In the genomic region with DNA sequence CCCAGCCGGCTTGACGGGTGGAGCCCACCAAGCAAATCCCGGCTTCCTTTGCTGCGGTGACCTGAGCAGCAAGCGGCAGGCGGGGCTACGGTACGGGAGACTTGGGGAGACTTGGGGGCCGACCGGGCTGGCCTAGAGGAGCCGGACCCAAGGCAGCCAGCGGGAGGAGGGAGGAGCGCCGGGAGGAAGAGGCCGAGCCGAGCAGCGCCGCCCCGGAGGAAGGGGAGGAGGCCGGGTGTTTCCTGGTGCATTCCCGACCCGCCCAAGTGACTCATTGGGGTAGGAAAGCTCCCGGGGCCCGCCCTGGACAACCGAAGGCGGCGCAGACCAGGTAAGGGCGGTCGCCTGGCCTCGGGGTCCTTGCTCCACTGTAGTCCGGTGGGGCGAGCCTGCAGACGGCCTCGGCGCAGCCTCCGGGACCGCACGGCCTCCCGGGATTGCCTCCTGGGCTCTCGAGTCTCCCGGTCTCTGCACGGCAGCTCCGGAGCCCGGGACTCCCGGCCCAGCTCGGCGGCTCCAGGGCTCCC, we compare ENCODE assay signal across 8 mouse cellular contexts. TPM values are rescaled to one million over a fixed set of nuclear protein-coding genes. Genes with fewer than 3 reads are reported as not detected.
DNase-seq lines count a peak whose midpoint lies in the region; ATAC-seq lines count a peak whose summit lies in the region.

No protein-coding gene starts in this region.

- H3K9me3 ChIP-seq in hindbrain, embryonic 11.5 days (ENCODE audit: control insufficient read depth, low read length): no peaks in the 10 kb centered on the region

- H3K27me3 ChIP-seq in hindbrain, embryonic 11.5 days (ENCODE audit: control insufficient read depth, insufficient read depth, low read length): no peaks in the 10 kb centered on the region

- H3K4me3 ChIP-seq in hindbrain, embryonic 11.5 days (ENCODE audit: low read depth, low read length): peak overlapping the region; percentile 84

- ATAC-seq in hindbrain, embryonic 11.5 days (ENCODE audit: low FRiP score): peak; percentile 95

- DNase-seq in NIH3T3 (ENCODE audit: low read depth): peak; percentile 94
- DNase-seq in cerebellum, adult 9-11 months: peak; percentile 91
- DNase-seq in frontal cortex, adult 2 months (ENCODE audit: extremely low spot score in 1 of 2, low spot score in 1 of 2): peak; percentile 71 to 88
- peak; percentile 85 for DNase-seq in hindbrain, embryonic 11.5 days (ENCODE audit: low spot score)
- peak; percentile 75 to 82 for DNase-seq in layer of hippocampus, postnatal 25 days (ENCODE audit: extremely low spot score in 1 of 2, low spot score in 1 of 2)
- DNase-seq in lung, postnatal 14 days: peak; percentile 92
- peak; percentile 92 for DNase-seq in ovary, postnatal 36 days (ENCODE audit: low spot score)
- peak; percentile 44 for DNase-seq in thymus, postnatal 14 days

- H3K27ac ChIP-seq in hindbrain, embryonic 11.5 days (ENCODE audit: low read depth, low read length): peak overlapping the region; percentile 86

- peak overlapping the region; percentile 88 for H3K9ac ChIP-seq in hindbrain, embryonic 11.5 days (ENCODE audit: low read depth, low read length)

- H3K36me3 ChIP-seq in hindbrain, embryonic 11.5 days (ENCODE audit: control insufficient read depth, insufficient read depth, low read length): no peaks in the 10 kb centered on the region

- no peaks in the 10 kb centered on the region for H3K4me1 ChIP-seq in hindbrain, embryonic 11.5 days (replicated peaks; ENCODE audit: control insufficient read depth, insufficient read depth, low read length)

- peak overlapping the region; percentile 46 for H3K4me2 ChIP-seq in hindbrain, embryonic 11.5 days (replicated peaks; ENCODE audit: low read depth, low read length)

- under 1% methylated on average over 42 of the region's 47 CpGs for WGBS in hindbrain, embryonic 11.5 days

RNA-seq across cellular contexts. Expression of a gene that starts 0.5 kb away (rescaled TPM):
- 56.4 and 62.3 TPM in 2 replicates for polyA plus RNA-seq in frontal cortex, adult 2 months (2012; rRNA removed)
- 80.7 and 80.9 TPM in 2 replicates for polyA plus RNA-seq in hindbrain, embryonic 11.5 days (2014; fragmentation: Nextera tagmentation; extraction: Ambion mirVana)
- total RNA-seq in layer of hippocampus, postnatal 25 days (2021): 100 to 1,000 TPM; 111 to 132 TPM

RNA-seq across cellular contexts. Expression of a gene that starts 48.1 kb away (rescaled TPM):
- polyA plus RNA-seq in frontal cortex, adult 2 months (2012; rRNA removed): 20.6 and 25.0 TPM in 2 replicates
- polyA plus RNA-seq in hindbrain, embryonic 11.5 days (2014; fragmentation: Nextera tagmentation; extraction: Ambion mirVana): 30.5 and 34.8 TPM in 2 replicates
- 10 to 100 TPM; 26.7 to 33.1 TPM for total RNA-seq in layer of hippocampus, postnatal 25 days (2021)

Comparison
In these comparisons a context has a peak if more than half of its experiments do, and no peak if none do; other contexts are left out.
1. Peak in every context shown above with its lines: DNase-seq, ATAC-seq, H3K4me3 ChIP-seq and H3K27ac ChIP-seq.
2. DNase-seq: peak in every context shown above with its lines; median percentile 94 in NIH3T3; 92 in lung, postnatal 14 days; 92 in ovary, postnatal 36 days; 91 in cerebellum, adult 9-11 months; 85 in hindbrain, embryonic 11.5 days; 80 in frontal cortex, adult 2 months; 78 in layer of hippocampus, postnatal 25 days; 44 in thymus, postnatal 14 days.